Mouse (Mus musculus) liver, embryonic 14.5 days (tissue): ENCODE data around the gene Lrrc15.

Source experiments
- CTCF ChIP-seq: IDR thresholded peaks from 2 replicates; pipeline ENCODE4 v1.5.1; 2016; ENCODE audit warnings: antibody characterized with exemption, low read depth, control low read depth
- EP300 ChIP-seq: IDR thresholded peaks from 2 replicates; pipeline ENCODE4 v1.6.1; 2016; ENCODE audit warnings: antibody characterized with exemption, low read depth

DNA sequence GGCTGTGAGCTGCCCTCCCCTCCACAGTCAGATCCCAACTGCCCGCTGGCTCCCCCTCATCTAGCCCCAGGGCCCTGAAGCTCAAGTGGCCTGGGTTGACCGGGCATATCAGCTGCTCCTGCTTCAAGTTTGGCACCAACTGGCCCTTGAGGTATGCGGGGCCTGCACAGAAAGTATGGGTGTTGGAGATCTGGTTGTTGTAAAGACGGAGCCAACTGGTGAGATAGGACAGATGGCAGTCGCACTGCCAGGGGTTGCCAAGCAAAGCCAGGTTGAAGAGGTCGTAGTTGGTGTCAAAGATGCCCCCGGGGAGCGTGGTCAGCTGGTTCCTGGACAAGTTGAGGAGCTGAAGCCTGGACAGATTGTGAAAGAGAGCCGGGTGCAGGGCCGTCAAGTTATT, 23.6 kb downstream of the Lrrc15 start:
- TF ChIP-seq CTCF (no peak), EP300 (no peak)
